In the genomic region with DNA sequence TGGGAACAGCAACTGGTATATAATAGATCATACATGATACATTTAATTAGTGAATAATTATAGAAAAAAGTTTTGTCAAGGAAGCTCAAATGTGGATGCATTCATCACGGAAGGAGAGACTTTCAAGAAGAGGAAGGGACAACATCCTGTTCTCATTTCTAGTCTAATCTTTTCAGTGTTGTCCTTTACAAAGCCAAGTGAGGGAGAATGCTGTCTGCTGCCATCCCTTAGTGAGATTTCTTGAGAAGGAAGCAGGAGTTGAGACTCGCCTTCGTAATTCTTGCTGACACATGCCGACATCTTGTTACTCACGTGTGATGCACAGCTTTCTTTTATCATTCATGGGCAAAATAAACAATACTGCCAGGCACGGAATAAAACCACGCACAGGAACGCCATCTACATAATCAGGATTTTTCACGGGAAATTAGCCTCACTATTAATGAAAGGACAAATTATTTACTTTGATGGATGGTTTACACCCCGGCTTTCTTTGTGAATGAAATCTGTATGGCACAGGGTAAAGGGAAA, we compare ENCODE assay signal across 15 mouse cellular contexts.
DNase-seq lines count a peak whose midpoint lies in the region; ATAC-seq and TF ChIP-seq lines count a peak whose summit lies in the region.
"Had no signal": no experiment of that assay in that cellular context is flagged by ENCODE, and none has a peak within 500 bp of the region (broad histone marks: within the 10 kb centered on the region; RNA-seq: fewer than 3 reads in every experiment).

No protein-coding gene starts in this region.

- peaks cover 3% of the 10 kb centered on the region for H3K27me3 ChIP-seq in hindbrain, embryonic 11.5 days (ENCODE audit: control insufficient read depth, insufficient read depth, low read length)
- H3K27me3 ChIP-seq in hindbrain, embryonic 10.5 days (ENCODE audit: insufficient read depth, poor library complexity, severe bottlenecking), result peaks cover 8% of the 10 kb centered on the region; the same call in 1 of the 2 replicates
- H3K27me3 ChIP-seq in hindbrain, postnatal 0 days (ENCODE audit: insufficient read depth, low read length), result no peaks in the 10 kb centered on the region
- H3K27me3 ChIP-seq: kidney, embryonic 15.5 days had no signal

- no peak for TF ChIP-seq CTCF in brain, embryonic 14.5 days (IDR thresholded peaks at IDR 0.05; ENCODE audit: borderline replicate concordance, extremely low read depth, insufficient read depth, insufficient read length)
- no peak for TF ChIP-seq CTCF in hindbrain, postnatal 0 days (IDR thresholded peaks at IDR 0.05; ENCODE audit: low read depth)

- no peaks in the 10 kb centered on the region for H3K9me3 ChIP-seq in hindbrain, embryonic 11.5 days (ENCODE audit: control insufficient read depth, low read length)
- no peaks in the 10 kb centered on the region for H3K9me3 ChIP-seq in hindbrain, embryonic 10.5 days
- no peaks in the 10 kb centered on the region for H3K9me3 ChIP-seq in hindbrain, postnatal 0 days (ENCODE audit: low read length)
- H3K9me3 ChIP-seq: heart, embryonic 10.5 days; kidney, embryonic 15.5 days had no signal

- no peak overlapping the region for H3K4me2 ChIP-seq in hindbrain, embryonic 11.5 days (replicated peaks; ENCODE audit: low read depth, low read length)
- peak overlapping the region; percentile 40 for H3K4me2 ChIP-seq in hindbrain, postnatal 0 days (ENCODE audit: low read depth, low read length)
- H3K4me2 ChIP-seq: kidney, embryonic 15.5 days had no signal

- no peak overlapping the region for H3K27ac ChIP-seq in hindbrain, embryonic 11.5 days (ENCODE audit: low read depth, low read length)
- no peak overlapping the region for H3K27ac ChIP-seq in hindbrain, embryonic 10.5 days
- peak overlapping the region; percentile 38; the same call in 1 of the 2 replicates for H3K27ac ChIP-seq in hindbrain, postnatal 0 days
- H3K27ac ChIP-seq: gastrocnemius, adult 2 months; heart, embryonic 10.5 days; kidney, embryonic 15.5 days had no signal

- DNase-seq in hindbrain, embryonic 11.5 days (ENCODE audit: low spot score), result peak; percentile 37
- DNase-seq in hindbrain, embryonic 10.5 days (ENCODE audit: low spot score), result no peak
- peak; percentile 72 for DNase-seq in brain, embryonic 14.5 days (ENCODE audit: low read depth)
- DNase-seq in hindbrain, postnatal 0 days (ENCODE audit: low spot score), result peak; percentile 15
- DNase-seq in retina, embryonic 14.5 days (ENCODE audit: low spot score), result peak; percentile 56
- DNase-seq in ovary, postnatal 10 days (ENCODE audit: low spot score), result no peak
- DNase-seq: adrenal gland, adult 2 months; gastrocnemius, adult 2 months; lung, postnatal 4 days; right cerebral cortex, postnatal 25 days had no signal

- H3K9ac ChIP-seq in hindbrain, embryonic 11.5 days (ENCODE audit: low read depth, low read length), result no peak overlapping the region
- no peak overlapping the region for H3K9ac ChIP-seq in hindbrain, postnatal 0 days (replicated peaks; ENCODE audit: low read length)
- H3K9ac ChIP-seq: kidney, embryonic 15.5 days; liver, postnatal 0 days had no signal

- no peak overlapping the region for H3K4me3 ChIP-seq in hindbrain, embryonic 11.5 days (ENCODE audit: low read depth, low read length)
- H3K4me3 ChIP-seq in hindbrain, embryonic 10.5 days, result no peak overlapping the region
- H3K4me3 ChIP-seq in hindbrain, postnatal 0 days (ENCODE audit: low read length), result no peak overlapping the region
- H3K4me3 ChIP-seq: gastrocnemius, adult 2 months; heart, embryonic 10.5 days; kidney, embryonic 15.5 days; myocyte had no signal

- no peaks in the 10 kb centered on the region; the same call in 1 of the 2 replicates for H3K4me1 ChIP-seq in hindbrain, embryonic 11.5 days (replicated peaks; ENCODE audit: control insufficient read depth, insufficient read depth, low read length)
- peaks cover 21% of the 10 kb centered on the region for H3K4me1 ChIP-seq in hindbrain, embryonic 10.5 days (replicated peaks)
- peaks cover 4% of the 10 kb centered on the region; the same call in 1 of the 2 replicates for H3K4me1 ChIP-seq in hindbrain, postnatal 0 days (ENCODE audit: insufficient read depth, low read length)
- H3K4me1 ChIP-seq: kidney, embryonic 15.5 days had no signal

- TF ChIP-seq POLR2A in brain, embryonic 14.5 days (IDR thresholded peaks at IDR 0.05; ENCODE audit: borderline replicate concordance, extremely low read depth, insufficient read depth, insufficient read length, poor library complexity, severe bottlenecking), result no peak

- ATAC-seq in hindbrain, embryonic 11.5 days (ENCODE audit: low FRiP score), result peak; percentile 22; the same call in 1 of the 2 replicates
- ATAC-seq in hindbrain, postnatal 0 days, result no peak
- ATAC-seq in cerebellum, adult (ENCODE audit: insufficient number of reproducible peaks, low FRiP score, low TSS enrichment), result no peak

- WGBS in hindbrain, embryonic 11.5 days, result 30% methylated on average over 10 of the region's 10 CpGs
- WGBS in hindbrain, embryonic 10.5 days, result 41% methylated on average over 10 of the region's 10 CpGs
- 13% methylated on average over 10 of the region's 10 CpGs for WGBS in hindbrain, postnatal 0 days

- no peaks in the 10 kb centered on the region for H3K36me3 ChIP-seq in hindbrain, embryonic 11.5 days (ENCODE audit: control insufficient read depth, insufficient read depth, low read length)
- no peaks in the 10 kb centered on the region for H3K36me3 ChIP-seq in hindbrain, embryonic 10.5 days
- no peaks in the 10 kb centered on the region for H3K36me3 ChIP-seq in hindbrain, postnatal 0 days (ENCODE audit: insufficient read depth, low read length)
- H3K36me3 ChIP-seq: heart, embryonic 10.5 days; kidney, embryonic 15.5 days had no signal

Comparison
In these comparisons a context has a peak if more than half of its experiments do, and no peak if none do; other contexts are left out.
1. DNase-seq: peak in hindbrain, embryonic 11.5 days (single experiment), brain, embryonic 14.5 days (single experiment), hindbrain, postnatal 0 days (single experiment) and retina, embryonic 14.5 days (single experiment); none in hindbrain, embryonic 10.5 days (single experiment) and ovary, postnatal 10 days (single experiment).